Mouse (Mus musculus): ENCODE data around the gene Fmod. TPM values are rescaled to one million over a fixed set of nuclear protein-coding genes. Genes with fewer than 3 reads are reported as not detected.

Gene Fmod
- polyA plus RNA-seq, 1 experiment from 2014 or later: 3.3 TPM

GRCm38 (mm10) chr1:134092852-134093770 is 56.1 kb downstream of the Fmod start:
- Histone ChIP-seq H3K4me2 (ENCODE audit: low read length) (peak overlapping the region; percentile 74), H3K9ac (ENCODE audit: low read length) (peak overlapping the region; percentile 65), H3K4me3 (ENCODE audit: low read depth, low read length) (peak overlapping the region; percentile 34), H3K36me3 (ENCODE audit: control insufficient read depth, insufficient read depth, low read length) (no peaks in the 10 kb centered on the region), H3K4me1 (ENCODE audit: control insufficient read depth, insufficient read depth, low read length) (peaks cover 53% of the 10 kb centered on the region), H3K27me3 (replicated peaks; ENCODE audit: control insufficient read depth, insufficient read depth, low read length) (no peaks in the 10 kb centered on the region), H3K9me3 (replicated peaks; ENCODE audit: control insufficient read depth, low read length) (no peaks in the 10 kb centered on the region), H3K27ac (ENCODE audit: low read depth, low read length) (peak overlapping the region; percentile 70)
- 3% methylated on average over 43 of the region's 43 CpGs for WGBS
- peak; percentile 86 for DNase-seq (ENCODE audit: low spot score)
- peak; percentile 61 for ATAC-seq

GRCm38 (mm10) chr1:134093771-134094526 is 56.9 kb downstream of the Fmod start:
- Histone ChIP-seq H3K4me2 (ENCODE audit: low read length) (peak overlapping the region; percentile 74; the same call in 1 of the 2 replicates), H3K4me1 (ENCODE audit: control insufficient read depth, insufficient read depth, low read length) (peaks cover 56% of the 10 kb centered on the region), H3K9ac (ENCODE audit: low read length) (no peak overlapping the region), H3K27ac (ENCODE audit: low read depth, low read length) (peak overlapping the region; percentile 70; the same call in 1 of the 2 replicates), H3K4me3 (ENCODE audit: low read depth, low read length) (no peak overlapping the region), H3K27me3 (replicated peaks; ENCODE audit: control insufficient read depth, insufficient read depth, low read length) (no peaks in the 10 kb centered on the region), H3K36me3 (ENCODE audit: control insufficient read depth, insufficient read depth, low read length) (no peaks in the 10 kb centered on the region), H3K9me3 (replicated peaks; ENCODE audit: control insufficient read depth, low read length) (no peaks in the 10 kb centered on the region)
- ATAC-seq (no peak), DNase-seq (ENCODE audit: low spot score) (no peak)
- WGBS: 61% methylated on average over 13 of the region's 13 CpGs

- 51% methylated on average over 7 of the region's 7 CpGs for WGBS
- H3K4me2 ChIP-seq (ENCODE audit: low read length): no peak overlapping the region
- H3K9ac ChIP-seq (ENCODE audit: low read length): no peak overlapping the region
These were observed 58.1 kb downstream of the Fmod start for GRCm38 (mm10) chr1:134095033-134095612.

GRCm38 (mm10) chr1:134095721-134096120 is 58.7 kb downstream of the Fmod start:
- Histone ChIP-seq H3K27me3 (replicated peaks; ENCODE audit: control insufficient read depth, insufficient read depth, low read length) (no peaks in the 10 kb centered on the region), H3K4me1 (ENCODE audit: control insufficient read depth, insufficient read depth, low read length) (peaks cover 63% of the 10 kb centered on the region), H3K4me2 (ENCODE audit: low read length) (peak overlapping the region; percentile 19; the same call in 1 of the 2 replicates)

More at GRCm38 (mm10) chr1:134095033-134095612, 58.1 kb downstream of the Fmod start:
- Histone ChIP-seq H3K4me3 (ENCODE audit: low read depth, low read length) (no peak overlapping the region), H3K9me3 (replicated peaks; ENCODE audit: control insufficient read depth, low read length) (no peaks in the 10 kb centered on the region), H3K4me1 (ENCODE audit: control insufficient read depth, insufficient read depth, low read length) (peaks cover 63% of the 10 kb centered on the region), H3K27ac (ENCODE audit: low read depth, low read length) (peak overlapping the region; percentile 93), H3K36me3 (ENCODE audit: control insufficient read depth, insufficient read depth, low read length) (no peaks in the 10 kb centered on the region), H3K27me3 (replicated peaks; ENCODE audit: control insufficient read depth, insufficient read depth, low read length) (no peaks in the 10 kb centered on the region)
- ATAC-seq: no peak
- no peak for DNase-seq (ENCODE audit: low spot score)

GRCm38 (mm10) chr1:134096264-134096934 is 59.3 kb downstream of the Fmod start:
- Histone ChIP-seq H3K4me1 (ENCODE audit: control insufficient read depth, insufficient read depth, low read length) (peaks cover 63% of the 10 kb centered on the region), H3K27ac (ENCODE audit: low read depth, low read length) (peak overlapping the region; percentile 93), H3K36me3 (ENCODE audit: control insufficient read depth, insufficient read depth, low read length) (no peaks in the 10 kb centered on the region), H3K4me2 (ENCODE audit: low read length) (peak overlapping the region; percentile 19), H3K4me3 (ENCODE audit: low read depth, low read length) (no peak overlapping the region), H3K27me3 (replicated peaks; ENCODE audit: control insufficient read depth, insufficient read depth, low read length) (no peaks in the 10 kb centered on the region), H3K9me3 (replicated peaks; ENCODE audit: control insufficient read depth, low read length) (no peaks in the 10 kb centered on the region), H3K9ac (ENCODE audit: low read length) (peak overlapping the region; percentile 17; the same call in 1 of the 2 replicates)
- peak; percentile 88 for ATAC-seq
- DNase-seq (ENCODE audit: low spot score): peak; percentile 95
- WGBS: 7% methylated on average over 14 of the region's 14 CpGs

More at GRCm38 (mm10) chr1:134095721-134096120, 58.7 kb downstream of the Fmod start:
- H3K36me3 ChIP-seq (ENCODE audit: control insufficient read depth, insufficient read depth, low read length): no peaks in the 10 kb centered on the region
- peak overlapping the region; percentile 93 for H3K27ac ChIP-seq (ENCODE audit: low read depth, low read length)
- ATAC-seq: no peak
- no peak overlapping the region for H3K4me3 ChIP-seq (ENCODE audit: low read depth, low read length)
- peak overlapping the region; percentile 17; the same call in 1 of the 2 replicates for H3K9ac ChIP-seq (ENCODE audit: low read length)
- DNase-seq (ENCODE audit: low spot score): no peak
- 69% methylated on average over 4 of the region's 4 CpGs for WGBS
- H3K9me3 ChIP-seq (replicated peaks; ENCODE audit: control insufficient read depth, low read length): no peaks in the 10 kb centered on the region

GRCm38 (mm10) chr1:134097080-134097855 is 60.2 kb downstream of the Fmod start:
- DNase-seq (ENCODE audit: low spot score): no peak
- 79% methylated on average over 7 of the region's 7 CpGs for WGBS

More at GRCm38 (mm10) chr1:134097080-134097855, 60.2 kb downstream of the Fmod start:
- Histone ChIP-seq H3K27ac (ENCODE audit: low read depth, low read length) (peak overlapping the region; percentile 93), H3K27me3 (replicated peaks; ENCODE audit: control insufficient read depth, insufficient read depth, low read length) (no peaks in the 10 kb centered on the region), H3K36me3 (ENCODE audit: control insufficient read depth, insufficient read depth, low read length) (no peaks in the 10 kb centered on the region), H3K4me3 (ENCODE audit: low read depth, low read length) (no peak overlapping the region), H3K4me1 (ENCODE audit: control insufficient read depth, insufficient read depth, low read length) (peaks cover 61% of the 10 kb centered on the region), H3K9ac (ENCODE audit: low read length) (no peak overlapping the region), H3K4me2 (ENCODE audit: low read length) (no peak overlapping the region), H3K9me3 (replicated peaks; ENCODE audit: control insufficient read depth, low read length) (no peaks in the 10 kb centered on the region)
- no peak for ATAC-seq
